8 mouse cellular contexts compared by ENCODE assay signal in the genomic region with DNA sequence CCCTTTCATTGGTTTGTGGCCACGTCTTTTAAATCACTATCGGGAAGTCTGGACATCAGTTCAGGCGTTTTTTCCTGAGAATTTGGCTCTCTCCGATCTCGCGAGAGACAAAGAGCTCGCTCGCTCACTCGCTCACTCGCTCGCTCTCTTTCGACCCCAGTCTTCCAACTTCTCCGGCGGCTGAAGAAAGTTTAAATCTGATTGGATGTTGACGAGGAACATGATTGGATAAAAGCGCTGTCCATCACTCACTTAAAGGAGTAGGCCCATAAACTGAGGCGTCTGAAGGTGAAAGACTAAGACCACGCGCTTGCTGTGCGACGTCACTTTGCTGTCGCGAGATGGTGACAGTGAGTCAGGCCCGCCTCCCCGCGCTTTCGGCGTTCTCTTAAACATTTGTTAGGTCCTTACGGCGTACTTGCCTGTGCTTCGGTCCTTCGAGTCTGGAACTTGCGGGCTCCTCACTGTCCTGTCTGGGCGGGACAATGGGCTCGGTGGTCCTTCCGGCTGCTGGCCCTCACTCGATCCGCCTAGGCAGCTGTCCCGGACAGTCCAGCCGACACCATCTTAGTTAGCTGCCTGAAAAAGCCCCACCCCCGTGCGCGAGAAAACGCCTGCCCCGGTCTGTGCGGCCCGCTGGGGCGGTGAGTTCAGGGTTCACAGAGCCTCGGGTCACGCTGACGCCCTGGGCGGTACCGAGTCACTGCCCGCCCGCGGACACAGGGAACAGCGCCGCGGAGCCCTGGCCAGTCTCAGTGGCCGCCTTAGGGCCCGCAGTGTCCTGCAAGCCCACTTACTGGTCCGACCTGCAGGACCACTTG. TPM values are rescaled to one million over a fixed set of nuclear protein-coding genes. Genes with fewer than 3 reads are reported as not detected.
A peak's percentile ranks its signal among the peaks of the same experiment; 100 is the strongest.
DNase-seq lines count a peak whose midpoint lies in the region; ATAC-seq and TF ChIP-seq lines count a peak whose summit lies in the region.

A gene (minus strand): TSS at position 293 of the 821 bp plus-strand sequence.

- 0 out of 6 replicates have a peak, but pooled peaks of 1 of the 3 experiments have one; percentile 1 for TF ChIP-seq CTCF in MEL (IDR thresholded peaks at IDR 0.05 in 2 of 3, conservative IDR thresholded peaks at IDR 0.05 in 1 of 3; ENCODE audit: control insufficient read depth in 1 of 3, insufficient read depth in 1 of 3, low read depth in 2 of 3, low read length in 3 of 3, poor library complexity in 1 of 3, severe bottlenecking in 1 of 3)
- TF ChIP-seq CTCF in cerebellum, adult 2 months (IDR thresholded peaks at IDR 0.05; ENCODE audit: borderline replicate concordance, insufficient read depth, low read depth, low read length): no peak
- TF ChIP-seq CTCF in forebrain, postnatal 0 days (IDR thresholded peaks at IDR 0.05; ENCODE audit: low read depth): peak; percentile 34

- peak within 1 kb of the TSS; percentile 95 for H3K27ac ChIP-seq in MEL (ENCODE audit: control insufficient read depth, low read depth, low read length)
- H3K27ac ChIP-seq in cerebellum, adult 2 months (ENCODE audit: insufficient read depth, low read length): peak within 1 kb of the TSS; percentile 31
- peak within 1 kb of the TSS; percentile 89 for H3K27ac ChIP-seq in forebrain, postnatal 0 days (ENCODE audit: low read depth, low read length)
- H3K27ac ChIP-seq in lung, embryonic 15.5 days: peak within 1 kb of the TSS; percentile 99

- peak; percentile 90 to 92 for TF ChIP-seq POLR2A in MEL (IDR thresholded peaks at IDR 0.05; ENCODE audit: control insufficient read depth in 1 of 2, insufficient read depth in 1 of 2, low read depth in 1 of 2, low read length in 2 of 2, poor library complexity in 1 of 2)
- TF ChIP-seq POLR2A in cerebellum, adult 2 months (IDR thresholded peaks at IDR 0.05; ENCODE audit: borderline replicate concordance, insufficient read depth, low read length): no peak; the same call in 1 of the 2 replicates

- ATAC-seq in forebrain, postnatal 0 days: peak; percentile 92
- ATAC-seq in lung, embryonic 15.5 days (ENCODE audit: borderline replicate concordance, extremely low read depth, low FRiP score, low TSS enrichment): peak; percentile 93

- peaks cover 0 to 1% of the 10 kb centered on the region in 2 experiments; a peak in 1 of 4 replicates for H3K4me1 ChIP-seq in MEL (ENCODE audit: control insufficient read depth in 1 of 2, insufficient read depth in 2 of 2, low read length in 2 of 2)
- H3K4me1 ChIP-seq in cerebellum, adult 2 months (ENCODE audit: control insufficient read depth, insufficient read depth, low read length): peaks cover 16% of the 10 kb centered on the region
- H3K4me1 ChIP-seq in forebrain, postnatal 0 days (ENCODE audit: insufficient read depth): peaks cover 17% of the 10 kb centered on the region
- H3K4me1 ChIP-seq in lung, embryonic 15.5 days: peaks cover 24% of the 10 kb centered on the region

- no peaks in the 10 kb centered on the region for H3K27me3 ChIP-seq in MEL (ENCODE audit: control insufficient read depth in 1 of 2, insufficient read depth in 2 of 2, low read length in 2 of 2)
- no peaks in the 10 kb centered on the region for H3K27me3 ChIP-seq in cerebellum, adult 2 months (ENCODE audit: control insufficient read depth, insufficient read depth, low read length)
- no peaks in the 10 kb centered on the region for H3K27me3 ChIP-seq in forebrain, postnatal 0 days (ENCODE audit: insufficient read depth, low read length)
- H3K27me3 ChIP-seq in lung, embryonic 15.5 days: no peaks in the 10 kb centered on the region

- peak within 1 kb of the TSS; percentile 62 to 95 for H3K4me3 ChIP-seq in MEL (ENCODE audit: control insufficient read depth in 1 of 2, insufficient read depth in 1 of 2, low read depth in 2 of 2, low read length in 2 of 2)
- peak within 1 kb of the TSS; percentile 84 for H3K4me3 ChIP-seq in cerebellum, adult 2 months (replicated peaks; ENCODE audit: insufficient read depth, low read depth, low read length)
- H3K4me3 ChIP-seq in forebrain, postnatal 0 days (ENCODE audit: low read depth, low read length): peak within 1 kb of the TSS; percentile 98
- peak within 1 kb of the TSS; percentile 98 for H3K4me3 ChIP-seq in lung, embryonic 15.5 days

- no peaks in the 10 kb centered on the region for H3K9me3 ChIP-seq in MEL (replicated peaks; ENCODE audit: insufficient read depth, low read length)
- no peaks in the 10 kb centered on the region for H3K9me3 ChIP-seq in forebrain, postnatal 0 days (ENCODE audit: low read length)
- H3K9me3 ChIP-seq in lung, embryonic 15.5 days: no peaks in the 10 kb centered on the region

- peak within 1 kb of the TSS; percentile 92 for H3K4me2 ChIP-seq in forebrain, postnatal 0 days (ENCODE audit: low read depth)
- peak within 1 kb of the TSS; percentile 89 for H3K4me2 ChIP-seq in lung, embryonic 15.5 days

- TF ChIP-seq RAD21 in MEL (IDR thresholded peaks at IDR 0.05; ENCODE audit: low read depth, low read length): no peak

- peak within 1 kb of the TSS; percentile 98 for H3K9ac ChIP-seq in MEL (ENCODE audit: control insufficient read depth, low read depth, low read length, poor library complexity, severe bottlenecking)
- peak within 1 kb of the TSS; percentile 81 for H3K9ac ChIP-seq in forebrain, postnatal 0 days
- peak within 1 kb of the TSS; percentile 94 for H3K9ac ChIP-seq in lung, embryonic 15.5 days

- under 1% methylated on average over 62 of the region's 62 CpGs for WGBS in cerebellum, adult 2 months
- 1% methylated on average over 62 of the region's 62 CpGs for WGBS in forebrain, postnatal 0 days
- WGBS in lung, embryonic 15.5 days: under 1% methylated on average over 62 of the region's 62 CpGs

- H3K36me3 ChIP-seq in MEL (ENCODE audit: control insufficient read depth in 1 of 2, insufficient read depth in 2 of 2, low read length in 2 of 2): peaks cover 12 to 13% of the 10 kb centered on the region in 2 experiments
- H3K36me3 ChIP-seq in forebrain, postnatal 0 days (ENCODE audit: insufficient read depth): peaks cover 14% of the 10 kb centered on the region
- peaks cover 11% of the 10 kb centered on the region; the same call in 1 of the 2 replicates for H3K36me3 ChIP-seq in lung, embryonic 15.5 days

- TF ChIP-seq EP300 in MEL (IDR thresholded peaks at IDR 0.05; ENCODE audit: low read depth in 1 of 2, low read length in 2 of 2): no peak; a peak in 1 of 4 replicates

- peak; percentile 100 for DNase-seq in MEL (ENCODE audit: low read depth, low spot score)
- peak; percentile 96 to 99 for DNase-seq in cerebellum, adult 2 months
- peak; percentile 100 for DNase-seq in forebrain, postnatal 0 days
- DNase-seq in heart, postnatal 4 days: peak; percentile 95
- DNase-seq in layer of hippocampus, adult 8-10 months (ENCODE audit: low spot score in 2 of 2): peak; percentile 98 to 99
- DNase-seq in ovary, adult 18-20 months (ENCODE audit: low spot score): peak; percentile 94
- peak; percentile 99 for DNase-seq in thymus, postnatal 0 days (ENCODE audit: low spot score)

- H3K79me2 ChIP-seq in MEL (ENCODE audit: control insufficient read depth, insufficient read depth, low read length, poor library complexity): peaks cover 38% of the 10 kb centered on the region

TF ChIP-seq in MEL, 35 proteins besides CTCF, POLR2A, EP300 and RAD21:
- TF ChIP-seq ZMIZ1 (IDR thresholded peaks at IDR 0.05; ENCODE audit: low read depth, low read length) (peak; percentile 75), BHLHE40 (IDR thresholded peaks at IDR 0.05; ENCODE audit: borderline replicate concordance, low read depth, low read length) (no peak), MXI1 (IDR thresholded peaks at IDR 0.05; ENCODE audit: low read depth, low read length) (peak; percentile 54; the same call in 1 of the 2 replicates), POLR2AphosphoS2 (IDR thresholded peaks at IDR 0.05; ENCODE audit: low read length) (peak; percentile 47; the same call in 1 of the 2 replicates), NELFE (IDR thresholded peaks at IDR 0.05; ENCODE audit: low read depth, low read length) (peak; percentile 93), E2F4 (IDR thresholded peaks at IDR 0.05; ENCODE audit: borderline replicate concordance, low read depth, low read length) (no peak), NRF1 (IDR thresholded peaks at IDR 0.05; ENCODE audit: insufficient read depth, low read depth, low read length, poor library complexity, severe bottlenecking) (peak; percentile 44; the same call in 1 of the 2 replicates), ETS1 (IDR thresholded peaks at IDR 0.05; ENCODE audit: low read depth, low read length) (no peak; the same call in 1 of the 2 replicates), ZC3H11A (IDR thresholded peaks at IDR 0.05; ENCODE audit: low read depth, low read length) (no peak), ELF1 (IDR thresholded peaks at IDR 0.05; ENCODE audit: low read depth, low read length) (peak; percentile 67), ZNF384 (IDR thresholded peaks at IDR 0.05; ENCODE audit: low read depth, low read length) (no peak), CHD2 (IDR thresholded peaks at IDR 0.05; ENCODE audit: low read length) (peak; percentile 98), TCF12 (IDR thresholded peaks at IDR 0.05; ENCODE audit: low read depth, low read length) (peak; percentile 29; the same call in 1 of the 2 replicates), SIN3A (IDR thresholded peaks at IDR 0.05; ENCODE audit: low read length) (peak; percentile 93), TBP (IDR thresholded peaks at IDR 0.05; ENCODE audit: low read depth, low read length) (peak; percentile 70), MAX (IDR thresholded peaks at IDR 0.05; ENCODE audit: low read length) (peak; percentile 53; the same call in 1 of the 2 replicates), MYC (IDR thresholded peaks at IDR 0.05; ENCODE audit: low read depth, low read length) (peak; percentile 93), USF2 (IDR thresholded peaks at IDR 0.05; ENCODE audit: borderline replicate concordance in 1 of 2, insufficient read depth in 1 of 2, low read depth in 1 of 2, low read length in 2 of 2) (no peak), HCFC1 (IDR thresholded peaks at IDR 0.05; ENCODE audit: low read depth, low read length) (peak; percentile 87)

RNA-seq across cellular contexts. Expression of the gene that starts here (rescaled TPM):
- 29.4 and 33.1 TPM in 2 replicates for total RNA-seq in MEL (2012; rRNA removed)
- polyA plus RNA-seq in MEL (2012; ENCODE audit: insufficient read depth in 1 of 2, insufficient read length in 2 of 2, low read depth in 1 of 2, low replicate concordance in 2 of 2, missing spikeins in 1 of 2): 10 to 100 TPM in 1 of 2 experiments, not detected in 1; 18.1 TPM
- 7.0 and 8.1 TPM in 2 replicates for polyA plus RNA-seq in cerebellum, adult 2 months (2012; rRNA removed)
- total RNA-seq in forebrain, postnatal 0 days (2014; rRNA removed): 17.0 and 22.0 TPM in 2 replicates
- 4.0 and 5.5 TPM in 2 replicates for polyA plus RNA-seq in forebrain, postnatal 0 days (2015; fragmentation: Nextera tagmentation; extraction: Ambion mirVana)
- 10 to 100 TPM; 33.0 to 35.1 TPM for total RNA-seq in heart, postnatal 4 days (2021)
- 10 to 100 TPM; 26.1 to 29.9 (median 28.4) TPM for total RNA-seq in layer of hippocampus, adult 8-10 months (2022)
- polyA plus RNA-seq in lung, embryonic 15.5 days (2015; fragmentation: Nextera tagmentation; extraction: Ambion mirVana): 15.0 and 15.4 TPM in 2 replicates
- 16.3 and 20.3 TPM in 2 replicates for polyA plus RNA-seq in thymus, postnatal 0 days (2015; fragmentation: Nextera tagmentation; extraction: Ambion mirVana)

Comparison
In these comparisons a context has a peak if more than half of its experiments do, and no peak if none do; other contexts are left out.
1. Peak in every context shown above with its lines: DNase-seq, ATAC-seq, H3K4me3 ChIP-seq and H3K27ac ChIP-seq.
2. H3K27ac ChIP-seq: peak in every context shown above with its lines; median percentile 99 in lung, embryonic 15.5 days; 95 in MEL; 89 in forebrain, postnatal 0 days; 31 in cerebellum, adult 2 months.